Mouse (Mus musculus) hindbrain, postnatal 0 days (tissue): ENCODE measurements around the gene Rap1gds1. TPM values are rescaled to one million over a fixed set of nuclear protein-coding genes. Genes with fewer than 3 reads are reported as not detected.

Experiments used
- ATAC-seq: fragments of 200-750 bp; cut with Nextera tagmentation; 2 replicates; pipeline ENCODE4 v1.8.0; 2017; ENCODE audit warnings: mild to moderate bottlenecking, moderate TSS enrichment, moderate library complexity
- DNase-seq: peaks from one replicate; pipeline ENCODE4 v3.0.0-alpha.2; 2015; ENCODE audit warnings: low spot score
- H3K27ac ChIP-seq: fragments of 300-500 bp; sonication (generic); 2 replicates; pipeline ENCODE4 v1.5.1; 2014; ENCODE audit warnings: mild to moderate bottlenecking
- H3K27me3 ChIP-seq: fragments of 300-500 bp; sonication (generic); 2 replicates; pipeline ENCODE4 v1.6.1; 2014; ENCODE audit warnings: low read length, mixed read lengths; ENCODE audit not compliant: insufficient read depth
- H3K36me3 ChIP-seq: fragments of 300-500 bp; sonication (generic); 2 replicates; pipeline ENCODE4 v1.6.1; 2014; ENCODE audit warnings: low read length, mixed read lengths; ENCODE audit not compliant: insufficient read depth
- H3K4me1 ChIP-seq: fragments of 300-500 bp; sonication (generic); 2 replicates; pipeline ENCODE4 v1.6.1; 2014; ENCODE audit warnings: antibody characterized with exemption, low read length, mixed read lengths; ENCODE audit not compliant: insufficient read depth
- H3K4me2 ChIP-seq: fragments of 300-500 bp; sonication (generic); 2 replicates; pipeline ENCODE4 v1.6.1; 2014; ENCODE audit warnings: low read depth, mild to moderate bottlenecking, low read length, moderate library complexity, mixed read lengths
- H3K4me3 ChIP-seq: fragments of 300-500 bp; sonication (generic); 2 replicates; pipeline ENCODE4 v1.5.1; 2014; ENCODE audit warnings: low read length
- H3K9ac ChIP-seq: fragments of 300-500 bp; sonication (generic); replicated peaks from 2 replicates; pipeline ENCODE4 v1.6.1; 2014; ENCODE audit warnings: mild to moderate bottlenecking, low read length, moderate library complexity, mixed read lengths
- H3K9me3 ChIP-seq: fragments of 300-500 bp; sonication (generic); 2 replicates; pipeline ENCODE4 v1.6.1; 2016; ENCODE audit warnings: low read length, mixed read lengths
- CTCF ChIP-seq: IDR thresholded peaks from 2 replicates; pipeline ENCODE4 v1.5.1; 2016; ENCODE audit warnings: antibody characterized with exemption, control low read depth, low read depth
- WGBS: fragments of 180-500 bp; shearing (Covaris S2); extraction: QIAGEN DNeasy Blood & Tissue Kit; methylation state at CpG from one replicate; pipeline ENCODE4 v1.1.7; 2014; 5-methylcytosine and 5-hydroxymethylcytosine counted together
- polyA plus RNA-seq: library from polyadenylated mRNA; unstranded; fragments of >200 nt; fragmentation: Nextera tagmentation; extraction: Ambion mirVana; gene quantifications from 2 replicates; pipeline ENCODE4 v1.2.1, GENCODE M21; 2015
- total RNA-seq: library from RNA; depleted of rRNA; stranded (reverse); fragments of >200 nt; gene quantifications from 2 replicates; pipeline ENCODE4 v1.2.3, GENCODE M21; 2014

Gene Rap1gds1
- total and polyA plus RNA-seq, 2 experiments from 2014 or later, result 90.6 to 107 TPM

DNA sequence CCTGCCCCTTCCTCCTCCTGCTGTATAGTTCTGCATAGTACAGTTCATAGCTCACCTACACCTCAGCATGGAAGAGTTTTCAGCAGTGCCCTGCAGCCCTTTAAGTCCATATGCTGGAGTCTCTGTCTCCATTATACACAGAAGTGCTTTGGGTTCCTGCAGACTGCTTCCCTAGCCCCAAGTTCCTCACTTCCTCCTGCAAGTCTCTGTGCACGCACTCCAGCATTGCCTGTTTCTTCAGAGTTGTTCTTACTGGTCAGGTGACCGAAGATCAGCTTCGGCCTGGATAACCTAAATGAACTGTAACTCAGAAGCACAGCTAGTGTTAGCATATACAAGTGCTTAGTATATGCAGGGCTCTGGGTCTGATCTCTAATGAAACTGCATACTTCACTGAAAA is 12.9 kb downstream of the Rap1gds1 start:
- no peaks in the 10 kb centered on the region for H3K4me1 ChIP-seq
- no peaks in the 10 kb centered on the region for H3K9me3 ChIP-seq
- no peak overlapping the region for H3K4me3 ChIP-seq
- DNase-seq (no peak), ATAC-seq (no peak)
- H3K36me3 ChIP-seq, result no peaks in the 10 kb centered on the region
- TF ChIP-seq CTCF, result no peak
- H3K9ac ChIP-seq, result no peak overlapping the region
- no peak overlapping the region for H3K27ac ChIP-seq
- 95% methylated on average over 3 of the region's 3 CpGs for WGBS
- no peak overlapping the region for H3K4me2 ChIP-seq
- H3K27me3 ChIP-seq, result no peaks in the 10 kb centered on the region

DNA sequence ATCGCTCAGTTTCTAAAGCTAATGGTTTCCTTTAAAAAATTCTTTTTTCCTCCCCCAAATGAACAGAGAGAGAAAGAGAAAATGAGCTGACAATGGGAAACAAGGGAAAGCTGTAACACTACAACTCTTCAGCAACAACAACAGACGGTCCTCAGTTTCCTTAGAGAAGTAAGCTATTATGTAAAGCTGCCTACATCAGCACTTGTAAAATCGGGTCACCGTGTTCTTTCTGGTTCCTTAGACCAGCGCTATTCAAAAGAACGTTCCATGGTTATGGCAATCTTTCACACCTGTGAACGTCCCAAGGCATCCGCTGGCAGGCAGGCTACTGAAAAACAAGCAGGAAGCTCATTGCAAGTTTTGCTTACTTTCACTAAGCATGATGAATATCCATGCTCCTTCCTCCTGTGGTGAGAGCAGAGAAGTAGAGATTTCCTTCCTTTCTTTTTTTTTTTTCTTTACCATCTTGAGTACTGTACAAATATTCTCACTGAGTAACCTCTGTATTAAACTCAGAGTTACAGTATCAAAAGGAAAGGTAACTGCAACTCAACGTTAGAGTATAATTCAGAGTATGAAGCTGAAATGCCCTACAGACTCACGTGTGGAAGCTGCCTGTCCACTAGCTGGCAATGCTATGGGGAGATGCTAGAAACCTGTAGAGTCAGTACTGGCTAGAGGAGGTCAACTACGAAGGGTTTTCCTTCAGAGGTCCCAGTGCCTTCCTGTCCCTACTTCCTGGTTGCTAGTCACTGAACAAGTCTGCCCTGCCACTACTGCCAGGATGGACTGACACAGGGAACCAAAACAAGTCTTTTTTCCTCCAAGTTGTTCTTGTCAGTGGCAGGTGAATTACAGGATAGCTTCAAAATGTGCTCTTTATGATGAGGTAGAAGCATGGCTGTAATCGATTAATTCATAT is 26.0 kb downstream of the Rap1gds1 start:
- ATAC-seq, result no peak
- no peak for DNase-seq
- H3K27me3 ChIP-seq, result no peaks in the 10 kb centered on the region
- no peak overlapping the region for H3K4me3 ChIP-seq
- H3K9ac ChIP-seq, result no peak overlapping the region
- no peak overlapping the region for H3K27ac ChIP-seq
- no peaks in the 10 kb centered on the region for H3K4me1 ChIP-seq
- no peak for TF ChIP-seq CTCF
- no peak overlapping the region for H3K4me2 ChIP-seq
- 83% methylated on average over 12 of the region's 12 CpGs for WGBS
- H3K9me3 ChIP-seq, result no peaks in the 10 kb centered on the region
- H3K36me3 ChIP-seq, result no peaks in the 10 kb centered on the region

DNA sequence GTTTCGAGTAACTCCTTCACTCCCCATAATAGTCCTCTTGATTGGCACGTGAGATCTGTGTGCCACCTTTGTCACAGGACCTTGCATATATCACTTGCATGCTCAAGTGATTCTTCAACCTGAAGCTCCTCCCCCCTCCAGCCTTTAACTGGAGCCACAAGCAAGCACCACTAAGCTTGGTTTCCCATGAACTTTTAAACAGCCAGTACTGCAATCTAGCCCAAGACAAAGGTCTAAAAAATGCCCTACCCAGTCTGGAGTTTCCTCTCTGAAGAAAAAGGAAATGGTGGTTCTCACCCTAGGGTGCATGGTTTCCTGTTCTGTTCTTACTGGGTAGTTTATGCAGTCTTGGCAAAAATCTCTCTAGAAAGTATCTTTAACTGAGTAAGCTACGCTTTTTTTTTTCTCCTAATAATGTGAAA is 32.6 kb downstream of the Rap1gds1 start:
- DNase-seq (no peak), ATAC-seq (no peak)
- TF ChIP-seq CTCF, result no peak
- no peak overlapping the region for H3K4me2 ChIP-seq
- no peak overlapping the region for H3K27ac ChIP-seq
- H3K27me3 ChIP-seq, result no peaks in the 10 kb centered on the region
- no peaks in the 10 kb centered on the region for H3K36me3 ChIP-seq
- no peaks in the 10 kb centered on the region for H3K4me1 ChIP-seq
- 83% methylated on average over 3 of the region's 3 CpGs for WGBS
- H3K4me3 ChIP-seq, result no peak overlapping the region
- H3K9ac ChIP-seq, result no peak overlapping the region
- no peaks in the 10 kb centered on the region for H3K9me3 ChIP-seq

DNA sequence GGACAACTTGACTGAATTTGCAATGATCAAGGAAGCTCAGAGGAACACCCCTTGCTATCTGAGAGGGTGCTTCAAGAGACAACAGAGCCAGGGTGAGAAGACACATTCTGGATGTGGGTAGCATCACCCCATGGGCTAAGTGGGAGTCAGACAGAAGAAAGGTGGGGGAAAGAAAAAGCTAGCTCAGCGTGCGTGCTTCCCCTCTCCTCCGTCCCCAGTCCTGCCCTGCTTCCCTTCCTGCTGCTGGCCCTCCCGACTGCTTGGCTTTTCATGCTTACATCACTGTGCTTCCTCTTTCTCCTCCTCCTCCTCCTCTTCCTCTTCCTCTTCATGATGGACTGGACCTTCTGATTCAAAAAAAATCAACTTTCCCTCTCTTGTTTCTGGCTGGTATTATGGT is 33.1 kb downstream of the Rap1gds1 start:
- Histone ChIP-seq H3K27ac (no peak overlapping the region), H3K9ac (no peak overlapping the region), H3K9me3 (no peaks in the 10 kb centered on the region), H3K4me2 (no peak overlapping the region), H3K27me3 (no peaks in the 10 kb centered on the region), H3K36me3 (no peaks in the 10 kb centered on the region), H3K4me3 (no peak overlapping the region), H3K4me1 (no peaks in the 10 kb centered on the region)
- no peak for ATAC-seq
- no peak for DNase-seq
- 85% methylated on average over 4 of the region's 4 CpGs for WGBS
- TF ChIP-seq CTCF, result no peak

DNA sequence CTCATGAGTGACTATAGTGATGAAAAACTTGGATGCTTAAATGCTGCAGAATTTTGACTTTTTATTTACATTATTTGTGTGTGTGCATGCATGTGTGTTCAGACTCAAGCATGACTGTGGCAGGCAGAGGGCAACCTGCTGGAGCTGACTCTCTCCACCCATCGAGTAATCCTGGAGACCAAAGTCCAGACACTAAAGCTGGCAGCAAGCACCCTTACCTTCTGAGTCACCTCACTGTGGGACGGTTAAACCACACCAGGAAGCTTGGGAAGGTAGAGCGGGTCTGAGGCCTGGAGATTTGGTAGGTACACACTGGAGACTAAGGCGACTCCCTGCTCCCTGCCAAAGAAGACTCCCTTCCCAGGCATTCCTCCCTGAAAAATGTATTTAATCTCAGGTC is 38.0 kb downstream of the Rap1gds1 start:
- no peak for TF ChIP-seq CTCF
- no peaks in the 10 kb centered on the region for H3K27me3 ChIP-seq
- H3K27ac ChIP-seq, result no peak overlapping the region
- no peak for ATAC-seq
- H3K4me2 ChIP-seq, result no peak overlapping the region
- no peaks in the 10 kb centered on the region for H3K9me3 ChIP-seq
- H3K9ac ChIP-seq, result no peak overlapping the region
- no peak for DNase-seq
- no peaks in the 10 kb centered on the region for H3K4me1 ChIP-seq
- H3K4me3 ChIP-seq, result no peak overlapping the region
- 93% methylated on average over 4 of the region's 4 CpGs for WGBS
- no peaks in the 10 kb centered on the region for H3K36me3 ChIP-seq

DNA sequence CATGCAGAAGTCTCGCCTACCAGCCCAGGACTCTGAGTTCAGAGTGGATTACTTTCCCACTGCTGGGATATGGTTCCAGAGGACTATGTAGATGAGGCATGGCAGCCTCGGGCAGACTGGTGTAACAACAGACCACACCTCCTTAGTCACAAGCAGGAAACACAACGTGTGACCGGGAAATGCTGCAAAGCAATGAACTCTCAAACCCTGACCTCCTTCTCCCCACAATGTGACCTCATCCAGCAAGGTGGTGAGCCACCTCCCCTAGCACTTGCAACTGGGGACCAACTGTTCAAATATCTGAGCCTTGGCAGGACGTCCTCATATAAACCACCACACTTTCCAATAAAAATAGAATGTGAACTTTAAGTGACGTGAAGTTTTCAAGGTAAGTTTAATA is 41.8 kb downstream of the Rap1gds1 start:
- Histone ChIP-seq H3K4me2 (no peak overlapping the region), H3K27ac (no peak overlapping the region), H3K27me3 (no peaks in the 10 kb centered on the region), H3K36me3 (no peaks in the 10 kb centered on the region), H3K4me3 (no peak overlapping the region), H3K9ac (no peak overlapping the region), H3K4me1 (no peaks in the 10 kb centered on the region), H3K9me3 (no peaks in the 10 kb centered on the region)
- ATAC-seq, result no peak
- no peak for TF ChIP-seq CTCF
- 91% methylated on average over 6 of the region's 6 CpGs for WGBS
- no peak for DNase-seq

DNA sequence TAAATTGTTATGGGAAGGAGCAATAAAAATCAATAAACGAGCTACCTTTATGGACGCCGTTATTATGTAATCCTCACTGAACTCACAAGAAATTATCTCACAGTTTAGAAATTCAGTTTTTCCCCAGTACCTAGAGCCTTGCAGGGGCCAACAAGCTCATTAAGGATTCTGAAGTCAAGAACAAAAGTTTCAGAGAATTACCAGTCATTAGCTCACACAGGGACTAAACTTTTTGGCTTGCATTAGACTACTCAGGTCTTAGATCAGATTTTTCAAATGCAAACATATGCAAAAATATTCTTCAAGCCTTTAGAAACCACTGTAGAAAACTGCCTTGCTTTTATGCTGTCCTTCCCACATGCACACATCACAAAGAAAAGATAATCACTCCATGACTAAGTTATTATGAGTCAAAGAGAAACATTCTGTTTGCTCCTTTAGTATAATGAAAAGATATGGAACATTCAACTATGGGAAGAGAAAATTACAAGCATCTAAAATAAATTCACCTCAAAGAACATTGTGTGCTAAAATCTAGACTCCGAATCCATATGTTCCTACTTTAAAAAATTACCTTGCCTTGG is 44.3 kb downstream of the Rap1gds1 start:
- no peak overlapping the region for H3K4me3 ChIP-seq
- no peaks in the 10 kb centered on the region for H3K36me3 ChIP-seq
- no peak overlapping the region for H3K4me2 ChIP-seq
- TF ChIP-seq CTCF, result no peak
- no peak overlapping the region for H3K27ac ChIP-seq
- H3K9ac ChIP-seq, result no peak overlapping the region
- no peaks in the 10 kb centered on the region for H3K27me3 ChIP-seq
- DNase-seq (no peak), ATAC-seq (no peak)
- H3K9me3 ChIP-seq, result no peaks in the 10 kb centered on the region
- no peaks in the 10 kb centered on the region for H3K4me1 ChIP-seq
- WGBS, result 78% methylated on average over 4 of the region's 4 CpGs
